Mouse (Mus musculus) lung, postnatal 14 days (tissue): Measurements from ENCODE around the gene Nup35.

ENCODE experiments used
- DNase-seq: peaks from one replicate; pipeline ENCODE4 v3.0.0; 2021

The Nup35 gene

DNA sequence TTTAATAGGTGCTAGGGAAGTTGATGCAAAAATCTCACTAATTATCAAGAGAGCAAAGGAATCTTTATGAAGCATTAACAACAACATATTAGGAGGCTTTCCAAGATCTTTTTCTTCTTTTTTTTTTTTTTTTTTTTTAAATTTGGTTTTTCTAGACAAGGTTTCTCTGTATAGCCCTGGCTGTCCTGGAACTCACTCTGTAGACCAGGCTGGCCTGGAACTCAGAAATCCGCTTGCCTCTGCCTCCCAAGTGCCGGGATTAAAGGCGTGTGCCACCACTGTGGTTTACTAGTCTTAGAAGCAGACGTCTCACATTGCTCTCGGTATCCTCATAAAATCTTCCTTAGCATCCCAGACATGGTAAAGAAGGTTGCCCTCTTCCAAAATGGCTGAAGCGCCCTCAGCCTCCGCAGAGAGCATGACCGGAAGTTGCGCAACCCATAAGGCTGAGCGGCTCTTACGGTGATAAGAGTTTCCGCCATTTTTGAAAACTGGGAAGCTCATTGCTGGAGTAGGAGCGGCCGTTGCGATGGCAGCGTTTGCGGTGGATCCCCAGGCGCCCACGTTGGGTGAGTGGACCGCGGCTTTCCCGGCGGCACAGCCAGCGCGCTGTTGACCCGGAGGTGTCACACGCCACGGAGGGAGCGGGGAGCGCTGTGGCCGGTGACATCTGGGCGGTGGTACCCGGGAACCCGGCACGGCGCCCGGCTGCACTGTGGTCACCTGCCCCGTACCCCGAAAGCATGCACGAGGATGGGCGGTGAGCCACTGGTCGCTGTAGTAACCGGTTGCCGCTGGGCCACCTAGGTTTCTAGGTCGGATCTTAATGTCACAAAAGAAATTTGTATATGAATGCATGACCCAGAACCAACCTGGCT is 21.6 kb downstream of the Nup35 start:
- DNase-seq = peak; percentile 94

DNA sequence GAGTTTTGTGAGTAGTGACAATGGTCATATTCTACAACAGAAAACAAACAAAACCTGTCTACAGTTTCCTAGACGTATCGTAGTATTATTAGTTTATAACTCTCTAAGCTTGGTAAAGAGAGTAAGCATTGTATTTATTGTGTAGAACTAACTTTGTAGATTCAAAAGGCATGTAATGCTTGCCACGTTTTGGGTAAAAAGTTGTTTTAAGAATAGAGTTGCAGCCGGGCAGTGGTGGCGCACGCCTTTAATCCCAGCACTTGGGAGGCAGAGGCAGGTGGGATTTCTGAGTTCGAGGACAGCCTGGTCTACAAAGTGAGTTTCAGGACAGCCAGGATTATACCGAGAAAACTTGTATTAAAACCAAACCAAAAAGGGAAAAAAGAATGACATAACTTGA is 22.4 kb downstream of the Nup35 start:
- DNase-seq = no peak

DNA sequence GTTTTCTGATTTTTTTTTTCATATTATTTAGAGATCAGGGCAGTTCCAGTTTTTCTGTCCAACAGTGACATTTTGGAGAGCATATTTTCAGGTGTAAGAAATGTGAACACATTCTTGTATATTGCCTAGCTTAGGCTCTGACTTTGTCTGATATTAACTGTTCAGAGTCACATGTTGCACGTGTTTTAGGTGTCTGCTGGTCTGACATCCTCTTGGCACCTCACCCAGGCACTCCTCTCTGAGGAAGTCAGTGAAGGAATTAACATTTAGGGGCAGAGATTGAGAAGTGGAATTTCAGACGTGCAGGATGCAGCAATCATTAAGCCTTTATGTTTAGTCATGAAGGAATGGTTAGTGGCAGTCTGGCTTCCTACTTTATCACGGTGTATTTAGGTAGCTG is 22.8 kb downstream of the Nup35 start:
- DNase-seq = no peak

DNA sequence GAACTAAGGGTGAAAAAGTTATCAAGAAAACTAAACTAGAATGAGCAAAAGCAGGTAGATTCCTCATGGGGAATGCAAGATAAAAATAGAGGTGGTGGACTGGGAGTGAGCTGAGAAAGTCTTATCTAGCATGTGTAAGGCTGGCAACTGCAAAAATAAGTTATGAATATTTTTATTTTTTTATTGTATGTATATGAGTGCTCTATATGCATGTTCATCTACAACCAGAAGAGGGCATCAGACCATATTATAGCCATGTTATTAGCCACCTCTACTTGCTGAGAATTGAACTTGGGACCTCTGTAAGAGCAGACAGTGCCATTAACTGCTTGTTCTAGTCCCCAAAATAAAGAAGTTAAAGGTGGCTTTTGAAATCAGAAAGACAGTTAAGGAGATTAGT is 44.4 kb downstream of the Nup35 start:
- no peak for DNase-seq

DNA sequence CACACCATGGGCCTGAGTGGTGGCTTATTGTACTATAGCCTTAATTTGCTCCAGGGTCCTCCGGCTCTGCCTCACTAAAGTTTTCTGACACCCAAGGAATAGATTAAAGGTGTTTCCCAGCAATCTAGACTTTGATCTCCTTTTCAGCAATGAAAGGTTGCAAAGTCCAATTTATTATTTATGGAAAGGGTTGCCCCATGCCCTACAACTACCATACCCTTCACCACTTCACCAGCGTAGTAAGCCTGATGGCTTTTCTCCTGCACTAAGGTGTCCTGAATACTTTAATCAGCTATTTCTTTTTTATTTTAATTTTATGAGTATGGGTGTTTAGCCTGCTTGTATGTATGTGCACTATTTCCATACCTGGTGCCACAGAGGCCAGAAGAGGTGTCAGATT is 45.6 kb downstream of the Nup35 start:
- DNase-seq = no peak

DNA sequence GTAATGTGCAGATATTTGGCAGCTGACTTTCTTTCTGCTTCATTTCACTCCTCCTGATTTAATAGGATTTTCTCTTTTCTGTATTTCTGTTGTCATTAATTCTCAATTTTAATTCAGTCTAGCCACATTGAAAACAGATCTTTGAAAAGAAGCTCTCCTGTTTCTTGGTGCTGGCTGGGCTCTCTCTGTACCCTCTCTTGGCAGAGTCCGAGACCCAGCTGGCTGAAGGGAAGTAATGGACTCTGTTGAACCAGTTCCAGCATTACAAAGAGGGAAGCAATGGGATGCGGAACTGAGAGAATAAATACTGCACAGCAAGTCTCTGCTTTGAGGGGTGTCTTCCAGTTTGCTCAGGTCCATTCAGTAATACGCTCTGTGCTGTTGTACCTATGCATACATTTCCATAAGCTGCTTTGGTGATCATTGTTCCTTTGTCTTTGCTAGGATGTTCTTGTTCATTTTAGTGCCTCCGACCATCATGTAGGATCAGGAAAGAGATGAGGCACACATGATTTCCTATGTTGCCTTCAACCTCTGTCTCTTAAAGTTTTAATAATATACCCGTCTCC is 50.4 kb downstream of the Nup35 start:
- DNase-seq = no peak

DNA sequence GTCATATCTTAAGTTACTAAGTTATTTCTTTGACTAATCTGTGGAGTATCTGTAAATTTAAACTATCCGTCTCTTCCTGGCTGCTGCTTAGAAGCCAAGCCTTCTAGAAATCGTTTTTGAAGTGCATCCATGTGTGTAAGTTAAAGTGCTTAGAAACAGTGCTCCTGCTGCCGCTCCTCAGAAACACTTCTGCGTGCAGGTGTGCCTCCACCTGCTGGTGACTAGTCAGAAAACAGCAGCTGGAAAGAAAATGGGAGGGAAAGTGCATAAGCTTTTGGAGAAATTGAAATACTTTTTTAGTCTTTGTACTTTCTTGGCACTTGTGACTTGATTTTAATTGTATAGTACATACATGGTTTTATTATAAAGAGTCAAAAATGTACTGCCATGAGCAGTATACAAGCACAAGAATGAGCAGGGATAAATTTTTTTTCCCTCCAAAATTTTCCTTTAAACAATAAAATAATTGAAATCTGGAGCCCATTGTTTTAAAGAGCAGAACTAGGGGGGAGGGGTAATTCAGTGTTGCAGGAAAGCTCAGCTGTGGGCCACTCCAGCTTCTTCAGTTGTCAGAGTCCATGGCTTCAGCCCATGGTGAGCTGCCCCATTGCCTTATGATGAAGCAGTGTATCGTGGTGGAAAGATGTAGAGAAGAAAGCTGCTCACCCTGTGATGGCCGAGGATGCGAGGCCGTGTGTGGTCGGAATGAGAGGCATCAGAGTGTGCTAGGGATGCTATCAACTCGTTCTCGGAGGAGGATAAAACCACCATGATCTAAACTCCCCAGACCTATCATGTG is 53.0 kb downstream of the Nup35 start:
- peak; percentile 1 for DNase-seq

DNA sequence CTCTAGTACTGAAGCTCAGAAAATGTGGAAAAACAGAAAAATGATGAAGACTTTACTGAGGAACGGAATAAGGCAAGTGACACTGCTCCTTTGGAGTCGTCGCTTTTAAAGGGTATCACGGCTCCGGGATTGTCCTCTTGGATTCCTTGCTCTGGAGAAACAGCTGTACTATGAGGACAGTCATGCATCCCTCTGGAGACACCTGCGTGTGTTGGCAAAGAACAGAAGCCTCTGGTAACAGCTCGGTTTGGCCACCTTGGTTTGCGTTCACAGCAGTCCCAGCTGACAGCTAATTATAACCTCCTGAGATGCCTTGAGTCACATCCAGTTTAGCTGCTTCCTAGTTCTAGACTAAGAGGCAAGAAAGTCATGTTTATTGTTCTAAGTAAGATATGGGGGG is 61.8 kb downstream of the Nup35 start:
- DNase-seq = no peak

DNA sequence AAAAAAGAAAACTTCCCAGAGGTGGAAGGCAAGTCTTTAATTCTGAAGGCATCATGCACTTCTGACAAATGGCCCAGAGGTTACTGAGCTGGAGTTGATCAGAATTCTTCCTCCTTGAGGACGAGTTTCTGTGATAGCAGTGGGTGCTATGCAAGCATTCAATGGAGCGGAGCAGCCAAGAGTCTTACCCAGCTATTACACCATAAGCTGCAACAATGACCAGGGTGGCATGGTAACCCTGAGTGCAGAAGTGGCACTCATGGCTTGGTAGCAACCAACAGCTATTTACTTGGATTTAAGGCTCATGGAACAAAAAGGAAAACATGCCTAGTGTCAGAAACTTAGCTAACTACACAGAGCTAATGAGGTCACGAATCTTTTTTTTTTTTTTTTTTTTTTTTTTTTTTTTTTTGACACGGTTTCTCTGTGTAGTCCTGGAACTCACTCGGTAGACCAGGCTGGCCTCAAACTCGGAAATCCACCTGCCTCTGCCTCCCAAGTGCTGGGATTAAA is 66.7 kb downstream of the Nup35 start:
- no peak for DNase-seq

DNA sequence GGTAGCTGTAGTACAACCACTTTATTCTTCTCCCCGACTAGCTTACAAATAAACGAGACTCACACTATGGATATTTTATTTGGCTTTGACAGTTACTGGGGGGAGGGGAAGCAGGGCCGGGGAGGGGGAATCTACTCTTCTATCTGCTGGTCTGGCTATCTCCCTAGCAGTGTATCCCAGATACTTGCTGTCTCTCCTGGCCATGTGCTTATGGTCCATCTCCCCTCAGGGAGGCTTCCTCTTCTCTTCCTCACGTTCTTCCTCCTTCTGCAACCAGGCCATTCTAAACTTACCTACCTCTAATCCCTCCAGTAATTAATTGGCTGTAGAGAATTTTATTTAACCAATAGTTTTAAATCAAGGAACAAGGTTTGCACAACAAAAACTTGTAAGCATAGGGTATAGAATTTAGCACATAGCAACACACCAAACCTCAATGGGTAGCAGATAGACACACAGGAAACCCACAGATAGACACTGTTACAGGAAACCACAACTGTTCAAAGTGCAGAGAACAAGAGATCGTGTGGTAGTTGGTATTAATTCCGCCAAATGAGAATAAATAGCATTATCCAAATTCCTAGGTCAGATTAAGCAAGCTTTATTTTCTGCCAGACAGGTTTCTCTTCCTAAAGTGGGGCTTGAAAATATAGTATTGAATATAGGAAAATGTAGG is 67.5 kb downstream of the Nup35 start:
- DNase-seq = no peak

DNA sequence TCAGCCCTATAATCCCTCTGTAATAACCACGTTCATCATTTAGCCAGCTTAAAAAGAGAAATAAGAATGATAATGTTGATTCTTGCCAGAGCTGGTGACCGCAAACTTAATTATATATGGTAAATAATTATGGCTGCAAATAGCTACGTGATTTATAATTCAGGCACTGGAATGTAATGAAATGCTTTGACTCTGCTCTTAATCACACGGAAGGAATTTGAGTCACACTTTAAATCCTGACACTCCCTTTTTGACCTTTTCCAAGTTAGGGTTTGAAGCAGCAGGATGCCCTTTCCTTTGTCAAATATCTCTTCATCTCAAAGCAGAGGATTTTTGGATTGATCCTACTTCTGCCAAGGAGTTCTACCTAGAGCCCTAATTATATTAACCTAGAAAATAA is 71.2 kb downstream of the Nup35 start:
- no peak for DNase-seq

DNA sequence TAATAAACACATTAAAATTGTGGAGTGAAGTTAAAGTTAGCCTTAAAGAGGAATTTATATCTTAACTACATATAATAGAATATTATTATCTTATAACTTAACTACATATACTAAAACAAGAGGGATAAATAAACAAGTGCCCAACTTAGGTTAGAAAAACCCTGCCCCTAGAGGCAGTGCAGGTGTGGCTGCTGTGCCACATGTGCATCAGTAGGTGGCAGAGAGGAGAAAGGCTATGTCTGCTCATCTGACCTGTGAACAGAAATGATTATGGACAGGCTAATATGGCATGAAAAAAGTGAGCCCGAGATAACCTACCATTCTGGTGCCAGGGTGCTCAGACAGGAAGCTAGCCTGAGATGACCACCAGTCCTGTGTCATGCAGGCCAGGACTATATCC is 90.4 kb downstream of the Nup35 start:
- DNase-seq = no peak
